Mouse (Mus musculus): ENCODE results near the gene Rpl11. TPM values are rescaled to one million over a fixed set of nuclear protein-coding genes. Genes with fewer than 3 reads are reported as not detected.
"Not testable (repeated sequence)": the region's sequence is repeated elsewhere in the genome, so short reads cannot be mapped to it uniquely, and the experiment has no call there.

The Rpl11 gene
- polyA plus RNA-seq, 1 experiment = 818 TPM

DNA sequence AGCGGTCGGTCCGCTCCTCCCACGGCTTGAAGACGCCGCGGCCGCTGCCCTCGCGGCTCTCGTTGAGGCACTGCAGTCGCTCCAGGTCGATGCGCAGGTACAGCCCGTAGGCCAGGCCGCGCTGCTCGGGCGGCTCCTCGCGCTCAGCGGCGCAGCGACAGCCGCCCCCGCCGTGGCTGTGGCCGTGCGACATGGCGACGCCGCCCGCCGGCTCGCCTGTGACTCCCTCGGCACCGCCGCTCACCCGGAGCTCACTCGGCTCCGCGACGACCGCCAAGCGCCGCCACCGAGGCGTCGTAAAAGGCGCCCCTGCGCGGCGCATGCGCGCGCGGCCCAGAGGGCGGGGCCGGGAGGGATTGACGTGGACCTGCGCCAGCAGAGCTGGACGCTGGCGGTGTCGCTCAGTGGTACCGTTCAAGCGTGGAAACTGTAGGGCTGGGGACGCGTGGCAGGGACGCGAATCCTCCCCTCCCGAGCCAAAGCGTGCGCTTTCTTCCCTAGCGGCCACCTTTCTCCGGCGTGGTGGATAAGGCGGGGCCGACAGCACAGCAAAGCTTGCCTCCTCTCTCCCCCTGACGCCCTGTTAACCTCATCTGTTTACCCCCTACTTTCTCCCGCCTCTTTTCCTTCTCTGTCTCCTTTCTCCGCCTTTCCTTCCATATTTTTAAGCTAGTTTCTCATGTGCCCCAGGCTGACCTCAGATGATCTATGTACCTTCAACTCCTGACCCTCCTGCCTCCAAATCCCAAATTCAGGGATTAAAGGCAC is 66.1 kb downstream of the Rpl11 start, which contains the start of gene Pithd1:
Pithd1 (minus strand) TSS at position 322 of the 768 bp plus-strand sequence.
- TF ChIP-seq CTCF (IDR thresholded peaks at IDR 0.05; ENCODE audit: borderline replicate concordance, extremely low read depth, insufficient read depth, insufficient read length) = no peak
- TF ChIP-seq POLR2A (IDR thresholded peaks at IDR 0.05; ENCODE audit: borderline replicate concordance, extremely low read depth, insufficient read depth, insufficient read length, poor library complexity, severe bottlenecking) = peak; percentile 96
- peak; percentile 97 for DNase-seq (ENCODE audit: low read depth)

DNA sequence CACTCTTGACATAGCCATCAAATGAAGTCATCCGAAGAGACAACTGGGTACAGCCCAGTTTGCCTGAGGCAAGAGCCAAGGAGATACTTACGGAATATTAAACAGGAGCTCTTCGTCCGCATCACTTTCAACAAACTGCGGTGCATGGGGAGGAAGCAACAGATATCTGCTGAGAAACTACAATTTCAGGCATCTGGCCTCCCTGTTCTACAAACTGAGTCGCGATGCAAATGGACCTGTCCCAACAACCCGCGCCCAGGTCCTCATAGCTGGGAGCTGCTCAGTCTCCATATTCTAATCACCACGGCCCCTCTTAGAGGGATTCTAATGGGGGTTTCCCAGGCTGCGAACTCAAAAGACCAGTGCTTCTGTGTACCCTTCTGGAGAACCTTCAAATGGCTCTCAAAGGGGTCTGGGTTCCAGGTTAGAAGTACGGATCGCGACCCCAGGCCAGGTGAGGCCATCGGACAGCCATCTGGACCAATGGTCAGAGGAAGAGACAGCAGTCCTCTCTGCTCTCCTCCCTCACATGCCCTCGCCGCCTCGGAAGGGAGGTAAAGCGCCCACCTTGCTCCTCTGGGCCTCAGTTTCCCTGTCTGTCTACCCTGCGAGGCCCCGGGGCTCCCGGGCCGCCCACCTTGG is 66.8 kb downstream of the Rpl11 start:
- peak; percentile 19 for DNase-seq (ENCODE audit: low read depth)

DNA sequence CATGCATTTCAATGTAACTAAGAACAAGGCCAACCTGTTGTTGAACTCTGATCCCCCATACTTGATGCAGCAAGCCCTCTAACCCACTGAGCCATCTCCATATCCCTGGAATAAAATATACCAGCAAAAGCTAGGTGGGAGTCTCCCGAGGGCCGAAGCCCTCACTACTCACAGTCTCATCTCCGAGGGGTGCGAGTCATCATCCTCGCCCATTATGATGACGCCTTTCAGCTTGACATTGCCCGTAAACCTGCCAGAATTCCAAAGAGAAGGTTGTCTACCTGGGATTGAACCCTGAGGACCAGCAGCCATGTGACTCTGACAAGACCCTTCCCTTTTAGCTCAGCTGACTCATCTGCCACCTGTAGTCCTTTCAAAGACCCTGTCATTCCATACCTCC is 67.5 kb downstream of the Rpl11 start:
- DNase-seq (ENCODE audit: low read depth) = no peak

More for the DNA sequence above, 66.8 kb downstream of the Rpl11 start:
- TF ChIP-seq POLR2A (IDR thresholded peaks at IDR 0.05; ENCODE audit: borderline replicate concordance, extremely low read depth, insufficient read depth, insufficient read length, poor library complexity, severe bottlenecking) = no peak
- no peak for TF ChIP-seq CTCF (IDR thresholded peaks at IDR 0.05; ENCODE audit: borderline replicate concordance, extremely low read depth, insufficient read depth, insufficient read length)

DNA sequence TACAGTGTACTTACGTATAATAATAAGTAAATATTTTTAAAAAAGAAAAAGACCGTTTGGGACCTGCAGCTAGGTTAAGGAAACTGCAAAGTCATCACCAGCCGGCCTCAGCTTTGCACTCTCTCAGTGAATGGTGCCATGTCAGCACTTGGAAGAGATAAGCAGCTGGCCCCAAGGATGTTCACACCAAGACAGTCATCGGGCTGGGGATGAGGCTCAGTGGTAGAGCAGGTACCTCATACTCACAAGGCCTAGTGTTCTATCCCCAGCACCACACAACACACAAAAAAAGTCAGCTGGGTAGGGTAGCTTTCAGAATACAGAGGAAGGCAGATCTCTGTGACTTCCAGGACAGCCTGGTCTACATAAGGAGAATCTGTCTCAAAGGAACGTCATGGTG is 68.0 kb downstream of the Rpl11 start:
- TF ChIP-seq CTCF (IDR thresholded peaks at IDR 0.05; ENCODE audit: borderline replicate concordance, extremely low read depth, insufficient read depth, insufficient read length) (no peak), POLR2A (IDR thresholded peaks at IDR 0.05; ENCODE audit: borderline replicate concordance, extremely low read depth, insufficient read depth, insufficient read length, poor library complexity, severe bottlenecking) (no peak)
- no peak for DNase-seq (ENCODE audit: low read depth)

More for the DNA sequence above, 67.5 kb downstream of the Rpl11 start:
- TF ChIP-seq POLR2A (IDR thresholded peaks at IDR 0.05; ENCODE audit: borderline replicate concordance, extremely low read depth, insufficient read depth, insufficient read length, poor library complexity, severe bottlenecking) (no peak), CTCF (IDR thresholded peaks at IDR 0.05; ENCODE audit: borderline replicate concordance, extremely low read depth, insufficient read depth, insufficient read length) (no peak)

DNA sequence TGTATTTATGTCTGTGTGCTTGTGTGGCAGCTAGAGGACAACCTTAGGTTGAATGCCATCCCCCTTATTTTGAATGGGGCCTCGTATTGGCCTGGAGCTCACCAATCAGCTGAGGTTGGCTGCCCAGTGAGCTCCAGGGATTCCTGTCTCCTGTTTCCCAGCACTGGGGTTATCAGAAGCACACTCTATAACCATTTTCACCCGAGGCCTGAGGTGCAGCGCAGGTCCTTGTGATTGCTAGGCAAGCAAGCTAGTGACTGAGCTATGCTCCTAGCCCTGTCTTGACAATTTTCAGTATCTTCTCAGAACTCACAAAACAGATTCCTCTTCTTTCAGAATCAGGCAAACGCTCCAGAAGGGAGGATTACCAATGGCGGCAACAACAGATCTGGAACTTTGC is 68.7 kb downstream of the Rpl11 start:
- no peak for DNase-seq (ENCODE audit: low read depth)
- TF ChIP-seq CTCF (IDR thresholded peaks at IDR 0.05; ENCODE audit: borderline replicate concordance, extremely low read depth, insufficient read depth, insufficient read length) = no peak
- TF ChIP-seq POLR2A (IDR thresholded peaks at IDR 0.05; ENCODE audit: borderline replicate concordance, extremely low read depth, insufficient read depth, insufficient read length, poor library complexity, severe bottlenecking) = no peak

DNA sequence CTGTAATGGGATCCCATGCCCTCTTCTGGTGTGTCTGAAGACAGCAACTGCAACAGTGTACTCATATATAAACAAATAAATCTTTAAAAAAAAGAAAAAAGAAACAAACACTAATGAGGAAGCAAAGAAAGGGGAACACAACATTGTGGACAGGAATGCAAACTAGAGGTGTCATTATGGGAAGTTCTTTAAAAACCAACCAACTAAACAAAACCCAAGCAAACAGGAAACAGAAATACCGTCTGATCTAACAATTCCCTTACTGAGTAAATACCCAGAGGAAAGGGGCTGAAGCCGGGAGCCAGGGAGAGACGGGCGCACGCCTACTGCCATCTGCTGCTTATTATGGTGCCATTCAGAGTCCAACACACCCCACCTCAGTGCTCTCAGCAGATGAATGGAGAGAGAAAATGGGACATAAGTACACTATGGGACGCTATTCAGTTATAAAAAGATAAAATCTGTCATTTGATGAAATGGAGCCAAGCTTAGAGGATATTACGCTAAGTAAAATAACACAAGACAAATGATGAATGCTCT is 71.6 kb downstream of the Rpl11 start:
- peak; percentile 52 for DNase-seq (ENCODE audit: low read depth)
- TF ChIP-seq POLR2A (IDR thresholded peaks at IDR 0.05; ENCODE audit: borderline replicate concordance, extremely low read depth, insufficient read depth, insufficient read length, poor library complexity, severe bottlenecking) (no peak), CTCF (IDR thresholded peaks at IDR 0.05; ENCODE audit: borderline replicate concordance, extremely low read depth, insufficient read depth, insufficient read length) (no peak)

DNA sequence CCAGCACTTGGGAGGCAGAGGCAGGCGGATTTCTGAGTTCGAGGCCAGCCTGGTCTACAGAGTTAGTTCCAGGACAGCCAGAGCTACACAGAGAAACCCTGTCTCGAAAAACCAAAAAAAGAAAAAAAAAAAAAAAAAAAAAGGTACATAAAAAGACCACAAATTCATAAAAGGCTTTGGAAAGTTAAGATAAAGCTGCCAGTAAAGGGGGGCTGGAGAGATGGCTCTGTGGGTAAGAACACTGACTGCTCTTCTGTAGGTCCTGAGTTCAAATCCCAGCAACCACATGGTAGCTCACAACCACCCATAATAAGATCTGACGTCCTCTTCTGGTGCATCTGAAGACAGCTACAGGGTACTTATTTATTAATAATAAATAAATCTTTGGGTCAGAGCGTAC is 73.0 kb downstream of the Rpl11 start:
- not testable (repeated sequence) for DNase-seq (ENCODE audit: low read depth)

Other genes starting within 250 kb of the Rpl11 start
- gene Srsf10, start 197.7 kb downstream of the Rpl11 start, polyA plus RNA-seq (2012; rRNA removed) = 128 and 142 TPM in 2 replicates
- 67.1 and 74.4 TPM in 2 replicates for gene Pnrc2, start 179.6 kb downstream of the Rpl11 start, polyA plus RNA-seq (2012; rRNA removed)
- 0.19 and 0.25 TPM in 2 replicates for gene Cnr2, start 158.0 kb downstream of the Rpl11 start, polyA plus RNA-seq (2012; rRNA removed)
- 41.7 and 43.1 TPM in 2 replicates for gene Fuca1, start 132.7 kb downstream of the Rpl11 start, polyA plus RNA-seq (2012; rRNA removed)
- gene Hmgcl, start 107.0 kb downstream of the Rpl11 start, polyA plus RNA-seq (2012; rRNA removed) = 43.5 and 49.8 TPM in 2 replicates
- gene Gale, start 89.7 kb downstream of the Rpl11 start, polyA plus RNA-seq (2012; rRNA removed) = 36.3 and 52.0 TPM in 2 replicates
- gene Lypla2, start 80.8 kb downstream of the Rpl11 start, polyA plus RNA-seq (2012; rRNA removed) = 167 and 198 TPM in 2 replicates
- gene Pithd1, start 66.2 kb downstream of the Rpl11 start, polyA plus RNA-seq (2012; rRNA removed) = 50.8 and 57.8 TPM in 2 replicates
- gene Eloa, start 31.7 kb downstream of the Rpl11 start, polyA plus RNA-seq (2012; rRNA removed) = 17.1 and 21.8 TPM in 2 replicates
- gene Id3, start 90.1 kb upstream of the Rpl11 start, polyA plus RNA-seq (2012; rRNA removed) = 105 and 107 TPM in 2 replicates
- 3.5 and 5.1 TPM in 2 replicates for gene E2f2, start 119.0 kb upstream of the Rpl11 start, polyA plus RNA-seq (2012; rRNA removed)
- 4.2 and 6.2 TPM in 2 replicates for gene Asap3, start 152.9 kb upstream of the Rpl11 start, polyA plus RNA-seq (2012; rRNA removed)
- gene Tcea3, start 194.3 kb upstream of the Rpl11 start, polyA plus RNA-seq (2012; rRNA removed) = 0.38 and 0.98 TPM in 2 replicates
- 58.3 and 69.5 TPM in 2 replicates for gene Zfp46, start 231.3 kb upstream of the Rpl11 start, polyA plus RNA-seq (2012; rRNA removed)